Mouse (Mus musculus): ENCODE measurements around the gene Slc22a15.
"Not testable (repeated sequence)": the region's sequence is repeated elsewhere in the genome, so short reads cannot be mapped to it uniquely, and the experiment has no call there.

Gene Slc22a15

GRCm38 (mm10) chr3:101871951-101872350 is 52.3 kb downstream of the Slc22a15 start:
- no peak for DNase-seq (ENCODE audit: low read depth, low spot score)

GRCm38 (mm10) chr3:101867001-101867421 is 57.2 kb downstream of the Slc22a15 start:
- DNase-seq (ENCODE audit: low read depth, low spot score), result no peak

GRCm38 (mm10) chr3:101861856-101862255 is 62.4 kb downstream of the Slc22a15 start:
- no peak for DNase-seq (ENCODE audit: low read depth, low spot score)

GRCm38 (mm10) chr3:101860151-101860550 is 64.1 kb downstream of the Slc22a15 start:
- no peak for DNase-seq (ENCODE audit: low read depth, low spot score)

GRCm38 (mm10) chr3:101859740-101860139 is 64.5 kb downstream of the Slc22a15 start:
- no peak for DNase-seq (ENCODE audit: low read depth, low spot score)

- DNase-seq (ENCODE audit: low read depth, low spot score), result no peak
These were observed 70.2 kb downstream of the Slc22a15 start for GRCm38 (mm10) chr3:101854075-101854474.

GRCm38 (mm10) chr3:101851363-101851762 is 72.9 kb downstream of the Slc22a15 start:
- DNase-seq (ENCODE audit: low read depth, low spot score), result no peak

- DNase-seq (ENCODE audit: low read depth, low spot score), result no peak
These were observed 75.4 kb downstream of the Slc22a15 start, which contains the start of gene Mab21l3 for GRCm38 (mm10) chr3:101848816-101849215. Mab21l3 (minus strand) TSS chr3:101848959.

- no peak for DNase-seq (ENCODE audit: low read depth, low spot score)
These were observed 78.2 kb downstream of the Slc22a15 start for GRCm38 (mm10) chr3:101846096-101846495.

GRCm38 (mm10) chr3:101842372-101843094 is 81.7 kb downstream of the Slc22a15 start:
- DNase-seq (ENCODE audit: low read depth, low spot score), result no peak

GRCm38 (mm10) chr3:101839327-101839726 is 84.9 kb downstream of the Slc22a15 start:
- DNase-seq (ENCODE audit: low read depth, low spot score), result no peak

GRCm38 (mm10) chr3:101836971-101837370 is 87.3 kb downstream of the Slc22a15 start:
- no peak for DNase-seq (ENCODE audit: low read depth, low spot score)

- no peak for DNase-seq (ENCODE audit: low read depth, low spot score)
These were observed 87.7 kb downstream of the Slc22a15 start for GRCm38 (mm10) chr3:101836532-101836931.

GRCm38 (mm10) chr3:101836045-101836444 is 88.2 kb downstream of the Slc22a15 start:
- no peak for DNase-seq (ENCODE audit: low read depth, low spot score)

GRCm38 (mm10) chr3:101831189-101831858 is 92.9 kb downstream of the Slc22a15 start:
- no peak for DNase-seq (ENCODE audit: low read depth, low spot score)

- DNase-seq (ENCODE audit: low read depth, low spot score), result no peak
These were observed 94.2 kb downstream of the Slc22a15 start for GRCm38 (mm10) chr3:101829881-101830616.

- DNase-seq (ENCODE audit: low read depth, low spot score), result no peak
These were observed 95.7 kb downstream of the Slc22a15 start for GRCm38 (mm10) chr3:101828595-101828994.

GRCm38 (mm10) chr3:101827220-101827715 is 97.0 kb downstream of the Slc22a15 start:
- no peak for DNase-seq (ENCODE audit: low read depth, low spot score)

GRCm38 (mm10) chr3:101824338-101824737 is 99.9 kb downstream of the Slc22a15 start:
- DNase-seq (ENCODE audit: low read depth, low spot score), result no peak

- no peak for DNase-seq (ENCODE audit: low read depth, low spot score)
These were observed 102.2 kb downstream of the Slc22a15 start for GRCm38 (mm10) chr3:101822052-101822451.

- DNase-seq (ENCODE audit: low read depth, low spot score), result not testable (repeated sequence)
These were observed 103.5 kb downstream of the Slc22a15 start for GRCm38 (mm10) chr3:101820708-101821107.

- no peak for DNase-seq (ENCODE audit: low read depth, low spot score)
These were observed 108.2 kb downstream of the Slc22a15 start for GRCm38 (mm10) chr3:101816006-101816405.
